Mouse (Mus musculus): ENCODE data around the gene Gbp7. TPM values are rescaled to one million over a fixed set of nuclear protein-coding genes. Genes with fewer than 3 reads are reported as not detected.

The Gbp7 gene
- total RNA-seq, 2 experiments from 2014 or later = 2.6 to 3.3 TPM

DNA sequence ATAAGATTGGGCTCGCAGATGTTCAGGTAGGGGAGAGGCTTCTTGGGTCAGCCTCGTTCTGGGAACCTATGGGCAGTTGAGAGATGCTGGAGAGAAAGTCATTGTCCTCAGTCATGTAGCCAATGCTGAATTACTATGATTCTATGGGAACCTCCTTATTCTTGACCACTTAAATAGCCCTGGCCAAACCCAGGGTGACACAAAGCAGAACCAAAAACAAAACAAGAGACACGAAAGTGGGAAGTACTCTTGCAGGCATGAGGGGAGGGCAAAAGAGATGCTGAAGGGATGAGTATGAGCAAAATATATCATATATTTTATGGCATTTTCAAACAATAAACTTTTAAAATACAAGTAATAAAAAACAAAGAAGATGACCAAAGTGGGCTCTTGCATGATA is 47.0 kb downstream of the Gbp7 start:
- no peak for TF ChIP-seq CTCF (conservative IDR thresholded peaks at IDR 0.05)
- no peak overlapping the region for H3K27ac ChIP-seq
- no peak for DNase-seq (ENCODE audit: low spot score in 2 of 2)
- H3K4me3 ChIP-seq = no peak overlapping the region

DNA sequence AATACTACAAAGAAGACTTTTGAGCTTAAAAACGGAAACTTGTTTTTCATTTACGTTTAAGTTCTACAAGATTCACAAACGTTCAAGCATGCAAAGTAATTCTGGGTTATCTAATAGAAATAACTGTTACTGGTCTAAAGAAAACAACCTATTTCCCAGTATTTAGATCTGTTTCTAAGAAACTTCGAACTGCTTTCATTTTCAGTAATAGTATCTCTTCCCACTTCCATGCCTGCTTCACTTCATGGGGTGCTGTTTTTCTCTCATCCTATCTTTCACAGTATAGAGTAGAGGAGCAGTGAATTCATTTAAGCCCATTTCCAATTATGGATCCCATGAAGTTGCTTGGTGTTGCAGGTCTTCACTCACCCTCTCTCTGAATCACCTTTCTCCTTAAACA is 48.2 kb downstream of the Gbp7 start:
- no peak for TF ChIP-seq CTCF (conservative IDR thresholded peaks at IDR 0.05)
- H3K4me3 ChIP-seq = no peak overlapping the region
- no peak overlapping the region for H3K27ac ChIP-seq
- DNase-seq (ENCODE audit: low spot score in 2 of 2) = no peak

- no peak for TF ChIP-seq CTCF (conservative IDR thresholded peaks at IDR 0.05)
- H3K4me3 ChIP-seq = no peak overlapping the region
- no peak for DNase-seq (ENCODE audit: low spot score in 2 of 2)
- no peak overlapping the region for H3K27ac ChIP-seq
These were observed 52.9 kb downstream of the Gbp7 start for GRCm38 (mm10) chr3:142583067-142583466.

DNA sequence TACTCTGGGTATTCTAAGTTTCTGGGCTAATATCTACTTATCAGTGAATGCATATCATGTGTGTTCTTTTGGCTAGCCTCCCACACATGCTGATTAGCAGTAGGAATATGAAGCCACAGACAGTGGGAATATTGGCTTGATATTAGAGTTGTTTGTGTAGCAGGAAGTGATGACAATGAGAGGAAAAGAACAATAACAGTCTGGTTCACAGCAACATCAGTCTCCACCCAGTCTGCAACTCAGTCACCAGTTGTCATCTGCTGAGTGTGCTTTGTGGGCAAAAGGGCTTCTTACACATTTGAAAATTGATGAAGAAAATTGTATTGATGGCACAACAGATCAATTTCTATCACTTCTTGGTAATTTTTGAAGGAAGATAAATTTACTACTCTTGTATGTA is 57.2 kb downstream of the Gbp7 start:
- TF ChIP-seq CTCF (conservative IDR thresholded peaks at IDR 0.05) = no peak
- no peak for DNase-seq (ENCODE audit: low spot score in 2 of 2)
- Histone ChIP-seq H3K27ac (no peak overlapping the region), H3K4me3 (no peak overlapping the region)

GRCm38 (mm10) chr3:142588888-142589287 is 58.7 kb downstream of the Gbp7 start:
- Histone ChIP-seq H3K4me3 (no peak overlapping the region), H3K27ac (no peak overlapping the region)
- no peak for DNase-seq (ENCODE audit: low spot score in 2 of 2)
- no peak for TF ChIP-seq CTCF (conservative IDR thresholded peaks at IDR 0.05)

DNA sequence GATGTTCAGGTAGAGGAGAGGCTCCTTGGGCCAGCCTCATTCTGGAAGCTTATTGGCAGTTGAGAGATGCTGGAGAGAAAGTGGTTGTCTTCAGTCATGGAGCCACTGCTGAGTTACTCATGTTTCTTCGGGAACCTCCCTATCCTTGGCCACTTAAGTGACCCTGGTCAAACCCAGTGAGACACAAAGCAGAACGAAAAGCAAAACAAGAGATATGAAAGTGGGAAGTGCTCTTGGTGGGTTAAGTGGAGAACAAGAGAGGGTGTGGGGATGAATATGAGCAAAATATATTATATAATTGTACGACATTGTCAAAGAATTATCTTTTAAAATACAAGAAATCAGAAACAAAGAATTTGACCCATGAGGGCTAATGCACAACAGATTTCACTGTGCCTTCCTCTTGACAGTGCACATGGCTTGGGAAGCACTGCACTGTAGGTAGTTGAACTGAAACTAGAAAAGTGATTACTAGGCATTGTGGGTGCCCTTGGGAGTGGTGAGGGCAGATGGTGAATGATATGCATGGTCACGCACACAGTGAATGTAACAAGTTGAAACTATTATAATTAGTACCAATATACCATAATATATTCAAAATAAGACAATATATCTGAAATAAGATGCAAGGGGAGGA is 60.4 kb downstream of the Gbp7 start:
- H3K4me3 ChIP-seq = no peak overlapping the region
- no peak for DNase-seq (ENCODE audit: low spot score in 2 of 2)
- no peak overlapping the region for H3K27ac ChIP-seq
- no peak for TF ChIP-seq CTCF (conservative IDR thresholded peaks at IDR 0.05)

GRCm38 (mm10) chr3:142594547-142594946 is 64.4 kb downstream of the Gbp7 start, which contains the start of gene Gbp2b:
TSS of gene Gbp2b (plus strand) at chr3:142594847.
- DNase-seq (ENCODE audit: low spot score in 2 of 2) = no peak

DNA sequence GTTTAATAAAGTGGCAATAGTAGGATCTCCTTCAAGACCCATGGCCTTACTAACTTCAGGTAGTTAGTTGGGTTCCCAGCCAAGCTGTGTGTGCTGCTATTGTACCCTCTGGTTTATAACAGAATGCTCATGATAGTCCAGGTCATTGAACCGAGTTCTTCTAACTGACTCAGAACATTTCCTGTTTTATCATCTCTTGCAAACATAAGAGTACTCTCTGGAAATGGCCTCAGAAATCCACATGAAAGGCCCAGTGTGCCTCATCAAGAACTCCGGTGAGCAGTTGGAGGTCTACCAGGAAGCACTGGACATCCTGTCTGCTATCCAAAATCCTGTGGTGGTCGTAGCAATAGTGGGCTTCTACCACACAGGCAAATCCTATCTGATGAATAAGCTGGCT is 67.8 kb downstream of the Gbp7 start:
- no peak overlapping the region for H3K27ac ChIP-seq
- no peak for DNase-seq (ENCODE audit: low spot score in 2 of 2)
- H3K4me3 ChIP-seq = no peak overlapping the region
- no peak for TF ChIP-seq CTCF (conservative IDR thresholded peaks at IDR 0.05)

More at GRCm38 (mm10) chr3:142594547-142594946, 64.4 kb downstream of the Gbp7 start, which contains the start of gene Gbp2b:
- Histone ChIP-seq H3K4me3 (no peak within 1 kb of the TSS), H3K27ac (no peak within 1 kb of the TSS)
- no peak for TF ChIP-seq CTCF (conservative IDR thresholded peaks at IDR 0.05)

Other genes starting within 250 kb of the Gbp7 start
- gene Pdlim5, start 134.6 kb upstream of the Gbp7 start, total RNA-seq (2021) = 10 to 100 TPM; 22.9 to 31.3 TPM
- gene Gbp5, start 36.4 kb upstream of the Gbp7 start, total RNA-seq (2021) = 1 to 10 TPM; 1.5 to 1.8 TPM
- 1 to 10 TPM; 3.3 to 4.8 TPM for gene Gbp3, start 29.7 kb downstream of the Gbp7 start, total RNA-seq (2021)
- not detected for gene Gbp2b, start 64.5 kb downstream of the Gbp7 start, total RNA-seq (2021)
- gene Gbp2, start 90.3 kb downstream of the Gbp7 start, total RNA-seq (2021) = 1 to 10 TPM; 1.8 to 2.3 TPM
- gene Kyat3, start 170.7 kb downstream of the Gbp7 start, total RNA-seq (2021) = 1 to 10 TPM; 6.4 to 7.6 TPM
- gene Gtf2b, start 234.7 kb downstream of the Gbp7 start, total RNA-seq (2021) = 10 to 100 TPM; 40.7 to 41.4 TPM

All from layer of hippocampus, adult 2 months (tissue).